Mouse (Mus musculus): ENCODE measurements around the gene Vcp.
"Not testable (repeated sequence)": the region's sequence is repeated elsewhere in the genome, so short reads cannot be mapped to it uniquely, and the experiment has no call there.

The Vcp gene

DNA sequence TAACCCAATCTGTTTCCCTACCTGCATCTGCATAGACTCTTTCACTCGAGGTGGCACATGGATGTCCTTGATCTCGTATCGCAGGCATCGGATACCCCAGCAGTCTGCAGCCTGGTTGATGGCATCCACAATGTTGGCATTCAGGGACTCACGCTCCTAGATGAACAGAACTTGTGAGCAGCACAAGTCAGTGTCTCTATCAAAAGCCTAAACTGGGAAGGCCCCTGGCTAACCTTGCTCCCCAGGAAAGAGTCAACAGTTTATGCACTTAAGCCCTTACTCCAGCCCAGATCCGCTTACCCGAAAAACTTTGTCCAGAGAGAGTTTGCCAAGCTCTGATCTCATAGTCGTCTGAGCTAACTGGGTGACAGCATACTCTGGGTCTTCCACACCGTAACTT is 29.4 kb upstream of the Vcp start:
- DNase-seq (ENCODE audit: low spot score in 2 of 2): no peak

- no peak for DNase-seq (ENCODE audit: low spot score in 2 of 2)
These were observed 28.8 kb upstream of the Vcp start for GRCm38 (mm10) chr4:43029121-43029520.

DNA sequence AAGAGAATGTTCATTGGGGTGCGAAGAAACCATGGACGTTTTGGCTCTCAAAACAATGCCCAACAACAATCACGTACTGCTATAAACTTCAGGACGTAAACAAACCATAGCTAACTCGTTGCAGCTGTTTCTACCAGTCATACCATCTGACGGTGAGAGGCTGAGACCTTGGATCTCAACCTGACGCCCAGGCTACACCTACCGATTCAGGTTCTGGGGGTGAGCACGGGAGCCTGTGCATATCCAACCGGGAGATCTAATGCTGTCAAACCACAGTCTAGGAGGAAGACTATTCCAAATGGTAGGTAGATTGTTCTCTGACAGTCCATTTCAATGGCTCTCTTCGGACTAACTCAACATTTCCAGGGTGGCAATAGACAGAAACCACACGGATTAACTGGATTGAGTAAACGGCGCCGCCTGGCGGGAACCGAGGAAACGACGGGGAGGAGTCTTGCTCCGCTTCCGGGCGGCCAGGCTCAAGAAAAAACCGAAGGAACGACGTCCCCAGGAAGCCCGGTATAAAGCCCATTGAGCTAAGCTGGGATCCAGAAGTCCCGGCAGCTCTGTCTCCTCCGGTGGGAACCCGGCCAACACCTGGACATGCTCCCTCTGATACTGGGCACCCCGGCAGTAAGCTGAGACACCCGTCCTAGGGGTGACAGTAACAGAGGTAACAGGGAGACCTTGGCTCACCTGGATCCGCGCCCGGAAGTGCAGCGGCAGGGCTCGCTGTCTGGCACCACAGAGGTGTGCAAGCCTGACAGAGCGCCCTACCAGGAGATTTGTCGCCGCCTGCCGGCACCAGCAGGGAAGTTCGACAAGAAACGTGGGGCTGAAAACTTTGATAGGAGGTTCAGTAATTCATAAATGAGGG is 25.0 kb upstream of the Vcp start, which contains the start of gene Pigo:
Gene Pigo (minus strand): TSS at position 736 of the 877 bp plus-strand sequence.
- DNase-seq (ENCODE audit: low spot score in 2 of 2): peak; percentile 87 to 96

DNA sequence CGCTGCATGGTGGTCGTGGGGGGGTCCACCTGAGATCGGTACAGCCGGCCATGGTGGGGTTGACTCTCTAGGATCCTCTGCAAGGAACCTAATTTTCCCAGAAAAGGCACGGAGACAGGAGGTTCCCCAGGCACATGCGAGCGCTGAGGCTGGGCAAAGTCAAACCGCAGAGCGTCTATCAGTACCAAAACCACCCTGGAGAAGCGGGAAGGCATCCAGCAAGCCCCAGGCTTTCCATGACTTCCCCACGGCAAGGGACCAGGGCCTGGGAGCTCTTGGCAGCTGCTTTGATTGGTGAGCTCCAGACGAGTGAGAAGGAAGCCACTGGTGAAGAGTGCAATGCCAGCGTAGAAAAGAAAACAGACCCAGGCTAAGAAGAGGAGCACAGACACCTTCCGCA is 24.4 kb upstream of the Vcp start:
- no peak for DNase-seq (ENCODE audit: low spot score in 2 of 2)

DNA sequence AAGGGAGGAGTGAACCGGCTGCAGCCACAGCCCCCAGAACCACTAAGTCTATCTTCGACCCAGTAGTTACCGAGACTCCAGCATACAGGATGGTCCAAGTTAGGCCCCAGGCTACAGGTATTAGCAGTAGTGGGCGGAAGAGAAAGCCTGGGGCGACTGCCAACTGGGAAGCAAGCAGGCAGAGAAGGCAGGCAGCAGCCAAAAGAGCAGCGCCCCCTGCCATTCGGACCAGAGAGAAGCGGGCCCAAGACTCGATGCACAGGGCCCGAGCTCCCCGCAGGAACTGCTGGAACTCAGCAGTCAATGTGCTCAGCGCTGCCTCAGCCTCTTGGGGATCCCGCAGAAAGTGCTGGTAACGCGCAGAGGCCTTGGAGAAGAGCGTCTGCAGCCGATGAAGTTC is 21.0 kb upstream of the Vcp start:
- DNase-seq (ENCODE audit: low spot score in 2 of 2): no peak

GRCm38 (mm10) chr4:43020876-43021275 is 20.6 kb upstream of the Vcp start:
- no peak for DNase-seq (ENCODE audit: low spot score in 2 of 2)

DNA sequence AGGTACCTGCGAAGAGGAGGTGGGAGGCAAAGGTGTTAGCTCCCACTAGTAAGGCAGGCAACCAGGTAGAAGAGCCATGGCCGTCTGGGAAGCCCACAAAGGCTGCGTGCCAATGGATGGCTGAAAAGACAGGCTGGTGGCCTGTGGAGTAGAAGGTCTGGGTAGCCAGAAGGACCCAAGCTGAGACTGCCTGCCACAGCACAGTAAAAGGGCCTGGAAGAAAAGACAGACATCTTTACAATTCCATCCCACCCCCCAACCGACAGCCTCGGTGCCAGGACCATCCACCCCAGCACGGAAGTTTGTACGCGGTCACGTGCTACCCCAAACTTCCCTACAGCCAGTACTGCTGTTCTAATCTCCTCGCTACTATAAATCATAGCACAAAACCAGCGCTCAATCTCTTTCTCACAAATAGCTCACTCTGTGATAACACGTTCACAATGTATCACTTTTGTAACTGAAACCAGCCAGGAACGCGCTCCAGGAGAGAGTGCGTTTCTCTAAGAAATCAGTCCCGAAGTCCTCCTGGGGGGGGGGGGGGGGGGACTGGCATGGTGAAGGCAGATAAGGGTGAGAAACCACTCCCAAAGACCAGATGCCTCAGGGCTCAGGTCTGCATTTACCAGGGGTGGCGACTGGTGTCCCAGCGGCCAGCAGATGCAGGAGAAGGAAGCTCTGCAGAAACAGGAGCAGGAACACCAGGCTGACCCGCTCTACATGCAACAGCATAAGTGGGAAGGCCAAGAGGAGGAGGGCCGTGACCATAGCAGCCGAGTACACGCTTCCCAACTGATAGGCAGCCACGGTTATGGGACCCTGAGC is 19.5 kb upstream of the Vcp start:
- DNase-seq (ENCODE audit: low spot score in 2 of 2): no peak

GRCm38 (mm10) chr4:43019176-43019575 is 18.9 kb upstream of the Vcp start:
- no peak for DNase-seq (ENCODE audit: low spot score in 2 of 2)

DNA sequence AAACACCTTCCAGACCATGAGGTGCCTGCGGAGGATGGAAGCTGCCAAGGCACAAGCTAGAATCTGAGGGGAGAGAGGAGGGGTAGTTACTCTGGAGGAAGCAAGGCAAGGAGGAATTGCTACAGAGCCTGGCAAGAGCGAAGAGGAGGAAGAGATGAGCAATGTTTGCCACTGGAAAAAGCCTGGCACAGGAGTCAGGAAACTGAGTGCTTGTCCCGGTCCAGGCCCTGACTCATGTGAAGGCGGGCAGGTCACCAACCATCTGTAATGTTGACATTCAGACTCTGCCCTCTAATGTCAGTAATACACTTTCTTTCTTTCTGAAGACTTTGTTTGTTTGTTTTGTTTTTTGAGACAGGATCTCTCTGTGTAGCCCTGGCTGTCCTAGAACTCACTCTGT is 17.8 kb upstream of the Vcp start:
- no peak for DNase-seq (ENCODE audit: low spot score in 2 of 2)

- no peak for DNase-seq (ENCODE audit: low spot score in 2 of 2)
These were observed 11.8 kb upstream of the Vcp start for GRCm38 (mm10) chr4:43012091-43012490.

DNA sequence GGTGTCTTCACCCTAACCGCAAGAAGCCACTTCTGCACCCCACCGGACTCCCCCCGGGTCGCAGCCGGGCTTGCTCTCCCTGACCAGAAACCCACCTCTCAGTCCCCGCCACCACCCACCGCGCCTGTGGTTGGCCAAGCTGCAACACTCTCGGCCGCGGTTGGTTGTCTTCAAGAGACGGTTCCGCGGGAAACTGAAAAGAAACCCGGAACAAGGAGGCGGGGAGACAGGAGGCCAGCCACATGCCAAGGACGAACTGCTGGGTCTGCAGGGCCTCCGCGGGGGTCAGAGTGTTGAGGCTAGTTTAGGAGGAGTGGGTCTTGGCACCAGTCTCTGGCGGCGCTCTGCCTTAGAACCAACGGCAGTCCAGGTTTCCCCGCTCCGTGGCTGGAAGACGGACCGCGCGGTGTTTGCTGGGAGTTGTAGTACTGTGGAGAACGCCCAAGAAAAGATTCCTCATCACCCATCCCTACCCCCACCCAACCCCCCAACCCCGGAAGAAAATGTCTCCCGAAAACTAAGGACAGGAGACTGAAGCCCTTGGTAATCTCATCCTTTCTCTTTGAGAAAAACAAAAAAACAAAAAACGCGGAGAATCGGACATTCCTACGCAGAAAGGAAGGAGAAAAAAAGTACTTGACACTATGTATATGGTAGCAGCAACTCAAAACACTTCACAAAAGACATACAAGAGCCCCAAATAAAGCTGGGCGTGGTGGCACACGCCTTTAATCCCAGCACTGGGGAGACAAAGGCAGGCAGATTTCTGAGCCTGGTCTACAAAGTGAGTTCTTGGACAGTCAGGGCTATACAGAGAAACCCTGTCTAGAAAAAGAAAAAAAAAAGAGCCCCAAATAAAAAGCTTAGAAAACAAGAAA is 10.1 kb upstream of the Vcp start, which contains the start of gene Fancg:
Gene Fancg (minus strand): TSS at position 346 of the 878 bp plus-strand sequence.
- peak in 1 of 2 experiments; percentile 79 for DNase-seq (ENCODE audit: low spot score in 2 of 2)

- no peak for DNase-seq (ENCODE audit: low spot score in 2 of 2)
These were observed 5.5 kb upstream of the Vcp start for GRCm38 (mm10) chr4:43005765-43006164.

DNA sequence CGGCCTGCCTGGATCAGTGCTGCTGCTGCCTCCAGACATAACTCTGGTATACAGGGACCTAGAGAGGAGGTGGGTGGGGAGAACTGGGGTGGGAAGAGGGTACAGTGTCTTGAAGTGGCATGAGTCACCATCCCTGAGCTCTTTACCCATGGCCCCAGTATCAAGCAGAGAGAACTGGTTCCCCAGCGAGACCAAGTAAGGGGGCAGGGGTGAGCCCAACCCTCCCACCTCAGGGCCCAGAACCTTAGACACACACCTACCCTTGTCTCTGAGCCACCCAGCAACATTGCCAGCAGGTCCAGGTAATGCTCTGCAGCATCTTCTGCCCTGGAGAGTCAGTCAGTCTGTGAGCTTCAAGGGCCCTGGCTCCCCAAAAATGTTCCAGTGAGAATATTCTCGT is 4.6 kb upstream of the Vcp start:
- DNase-seq (ENCODE audit: low spot score in 2 of 2): no peak

DNA sequence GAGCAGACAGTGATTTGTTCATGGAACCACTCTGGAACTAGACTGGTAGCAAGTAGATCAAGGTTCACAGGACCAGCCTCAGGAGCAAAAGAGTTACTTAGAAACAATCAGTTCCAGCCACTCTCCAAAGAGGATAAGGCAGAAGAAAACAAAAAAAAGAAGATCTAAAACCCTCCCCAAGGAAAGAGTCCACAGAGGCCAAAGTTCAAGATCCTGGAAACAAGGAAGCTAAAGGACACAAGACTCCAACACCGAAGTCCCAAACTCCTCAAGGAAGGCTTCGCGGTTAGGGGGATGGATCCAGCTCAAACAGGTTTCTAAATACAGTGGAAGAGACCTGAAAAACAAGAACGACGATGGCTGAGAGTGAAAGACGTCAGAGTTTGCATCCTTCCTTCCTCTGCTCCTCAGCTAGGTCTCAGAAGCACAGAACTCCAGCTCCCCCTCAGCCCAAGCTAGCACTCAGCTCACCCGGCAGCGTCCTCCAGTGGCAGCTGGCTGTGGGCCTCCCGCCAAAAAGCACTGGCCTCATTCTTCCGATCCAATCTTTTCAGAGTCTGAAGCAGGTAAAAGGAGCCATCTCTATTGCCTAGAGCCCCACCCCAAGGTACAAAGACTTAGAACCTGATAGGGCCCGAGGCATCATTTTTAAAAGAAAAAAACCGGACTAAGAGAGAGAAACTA is 2.6 kb upstream of the Vcp start:
- no peak for DNase-seq (ENCODE audit: low spot score in 2 of 2)

DNA sequence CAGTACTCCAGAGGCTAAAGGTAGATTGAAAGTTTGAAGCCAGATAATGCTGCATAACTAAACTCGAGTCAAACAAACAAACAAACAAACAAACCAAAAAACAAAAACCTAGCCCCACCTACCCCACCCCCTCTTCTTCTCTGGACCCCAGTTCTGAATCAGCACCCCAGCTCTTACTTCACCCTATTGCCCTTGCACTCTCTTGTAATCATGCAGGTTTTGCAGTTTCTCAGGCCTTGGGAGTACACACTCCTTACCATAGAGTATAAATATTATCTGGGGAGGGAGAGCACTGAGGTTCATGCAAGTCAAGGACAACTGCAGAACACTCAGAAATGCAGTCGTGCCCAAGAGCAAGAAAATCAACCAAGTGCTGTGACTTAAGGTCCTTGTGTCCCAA is 965 bp upstream of the Vcp start:
- no peak for DNase-seq (ENCODE audit: low spot score in 2 of 2)

- peak in 1 of 2 experiments; percentile 65 for DNase-seq (ENCODE audit: low spot score in 2 of 2)
These were observed 711 bp downstream of the Vcp start for GRCm38 (mm10) chr4:42999451-43000140.

GRCm38 (mm10) chr4:42998022-42998421 is 2.3 kb downstream of the Vcp start:
- DNase-seq (ENCODE audit: low spot score in 2 of 2): no peak

- no peak for DNase-seq (ENCODE audit: low spot score in 2 of 2)
These were observed 12.0 kb downstream of the Vcp start for GRCm38 (mm10) chr4:42988296-42988695.

DNA sequence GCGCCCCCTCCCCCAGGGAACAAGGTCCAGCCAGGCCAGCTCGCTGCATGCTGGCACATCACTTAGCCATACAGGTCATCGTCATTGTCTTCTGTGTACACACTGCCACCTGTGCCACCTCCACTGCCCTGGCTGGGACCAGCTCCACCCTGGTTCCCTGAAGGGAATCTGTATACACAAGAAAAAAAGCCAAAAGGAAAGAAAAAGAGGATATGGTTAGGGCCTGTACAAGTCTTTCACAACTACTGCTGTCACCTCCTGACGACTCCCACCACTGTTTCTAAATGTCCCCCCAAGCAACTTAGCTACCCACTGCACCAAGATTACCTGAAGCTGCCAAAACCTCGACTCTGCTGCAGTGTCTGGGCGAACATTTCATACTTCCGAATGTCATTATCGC is 19.8 kb downstream of the Vcp start:
- not testable (repeated sequence) for DNase-seq (ENCODE audit: low spot score in 2 of 2)

GRCm38 (mm10) chr4:42978062-42978461 is 22.2 kb downstream of the Vcp start:
- no peak for DNase-seq (ENCODE audit: low spot score in 2 of 2)

GRCm38 (mm10) chr4:42973868-42974267 is 26.4 kb downstream of the Vcp start:
- DNase-seq (ENCODE audit: low spot score in 2 of 2): no peak

Measured in left cerebral cortex, adult 9 months (tissue).